Mouse (Mus musculus) neutrophil, adult 65 days (primary cell): ENCODE results near the gene Pigx. TPM values are rescaled to one million over a fixed set of nuclear protein-coding genes. Genes with fewer than 3 reads are reported as not detected.

Experiments
- total RNA-seq: library from RNA; stranded (reverse); gene quantifications from 2 replicates; pipeline ENCODE4 v1.2.4, GENCODE M21; 2023

Pigx gene
- total RNA-seq, result 37.4 and 49.3 TPM in 2 replicates

GRCm38 (mm10) chr16:32099638-32100150 lies at the start of gene Pigx, which contains the start of gene Cep19:
Gene Pigx, minus strand, starts transcription at chr16:32099740.
Gene Cep19, plus strand, starts transcription at chr16:32099800.

GRCm38 (mm10) chr16:32078991-32079511 lies 20.5 kb downstream of the Pigx start, which contains the start of gene Pak2:
Gene Pak2, minus strand, starts transcription at chr16:32079342.

Other genes starting within 250 kb of the Pigx start
- gene Meltf, start 220.9 kb downstream of the Pigx start, total RNA-seq, result not detected in 2 replicates
- gene Pigz, start 165.9 kb downstream of the Pigx start, total RNA-seq, result not detected in 2 replicates
- 10.6 and 13.5 TPM in 2 replicates for gene 0610012G03Rik, start 151.2 kb downstream of the Pigx start, total RNA-seq
- gene Ncbp2, start 151.2 kb downstream of the Pigx start, total RNA-seq, result 12.0 and 13.7 TPM in 2 replicates
- 10.4 and 16.2 TPM in 2 replicates for gene Senp5, start 96.5 kb downstream of the Pigx start, total RNA-seq
- 97.0 and 112 TPM in 2 replicates for gene Pak2, start 20.4 kb downstream of the Pigx start, total RNA-seq
- 33.1 and 41.5 TPM in 2 replicates for gene Cep19, start 60 bp upstream of the Pigx start, total RNA-seq
- gene Nrros, start 65.9 kb upstream of the Pigx start, total RNA-seq, result 114 and 161 TPM in 2 replicates
- gene Bex6, start 80.1 kb upstream of the Pigx start, total RNA-seq, result 2.9 and 3.9 TPM in 2 replicates
- gene Fbxo45, start 147.4 kb upstream of the Pigx start, total RNA-seq, result 6.2 and 7.2 TPM in 2 replicates
- 7.9 and 8.3 TPM in 2 replicates for gene Wdr53, start 147.5 kb upstream of the Pigx start, total RNA-seq
- 0.66 and 1.2 TPM in 2 replicates for gene Smco1, start 171.7 kb upstream of the Pigx start, total RNA-seq
- gene Rnf168, start 177.7 kb upstream of the Pigx start, total RNA-seq, result 15.1 and 26.6 TPM in 2 replicates
- gene Ubxn7, start 232.5 kb upstream of the Pigx start, total RNA-seq, result 56.3 and 65.4 TPM in 2 replicates